Mouse (Mus musculus): ENCODE measurements around the gene Olfr538.
"Not testable (repeated sequence)": the region's sequence is repeated elsewhere in the genome, so short reads cannot be mapped to it uniquely, and the experiment has no call there.

Gene Olfr538

DNA sequence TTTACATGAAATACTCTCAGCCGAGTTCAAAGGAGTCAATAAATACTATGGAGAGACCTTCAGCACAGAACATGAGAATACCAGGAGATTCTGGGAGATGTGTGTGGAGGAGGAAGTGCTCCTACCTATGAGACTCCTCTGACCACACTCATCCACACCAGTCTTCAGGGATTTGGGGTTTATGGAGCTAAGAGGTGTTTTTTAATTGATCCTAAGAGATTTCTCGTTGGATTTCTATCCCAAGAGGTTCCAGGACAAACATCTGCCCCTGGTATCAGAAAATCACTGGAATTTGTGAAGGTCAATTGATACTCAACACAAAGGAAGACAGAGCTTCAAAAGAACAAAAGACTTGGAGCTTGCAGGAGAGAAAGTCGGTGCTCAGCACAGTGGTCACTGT is at the start of gene Olfr538:
TSS of gene Olfr538 (plus strand) at position 301 of the 400 bp plus-strand sequence.
- DNase-seq (ENCODE audit: low spot score in 2 of 2), result no peak

GRCm38 (mm10) chr7:140539746-140540145 is 27.9 kb upstream of the Olfr538 start:
- no peak for DNase-seq (ENCODE audit: low spot score in 2 of 2)

GRCm38 (mm10) chr7:140600969-140601368 is 33.3 kb downstream of the Olfr538 start, which contains the start of gene Olfr46:
Olfr46 (plus strand) TSS chr7:140601269.
- not testable (repeated sequence) for DNase-seq (ENCODE audit: low spot score in 2 of 2)

Data from right cerebral cortex, postnatal 10 days (tissue).